Mouse (Mus musculus) hindbrain, embryonic 14.5 days (tissue): ENCODE data around the gene Sdk1. TPM values are rescaled to one million over a fixed set of nuclear protein-coding genes. Genes with fewer than 3 reads are reported as not detected.

ENCODE experiments used
- ATAC-seq: fragments of 200-750 bp; cut with Nextera tagmentation; 2 replicates; pipeline ENCODE4 v1.8.0; 2017; ENCODE audit warnings: moderate number of reproducible peaks, mild to moderate bottlenecking, moderate TSS enrichment, moderate library complexity; ENCODE audit not compliant: low FRiP score
- DNase-seq: peaks from one replicate; pipeline ENCODE4 v3.0.0-alpha.2; 2015; ENCODE audit warnings: low spot score
- H3K27ac ChIP-seq: fragments of 300-500 bp; sonication (generic); 2 replicates; pipeline ENCODE4 v1.5.1; 2014; ENCODE audit warnings: mild to moderate bottlenecking, moderate library complexity
- H3K27me3 ChIP-seq: fragments of 300-500 bp; sonication (generic); 2 replicates; pipeline ENCODE4 v1.6.1; 2014; ENCODE audit warnings: mild to moderate bottlenecking, low read length, mixed read lengths; ENCODE audit not compliant: control insufficient read depth, insufficient read depth
- H3K36me3 ChIP-seq: fragments of 300-500 bp; sonication (generic); replicated peaks from 2 replicates; pipeline ENCODE4 v1.6.1; 2014; ENCODE audit not compliant: control insufficient read depth, insufficient read depth
- H3K4me1 ChIP-seq: fragments of 300-500 bp; sonication (generic); replicated peaks from 2 replicates; pipeline ENCODE4 v1.6.1; 2014; ENCODE audit warnings: antibody characterized with exemption, low read length, mixed read lengths; ENCODE audit not compliant: control insufficient read depth, insufficient read depth
- H3K4me2 ChIP-seq: fragments of 300-500 bp; sonication (generic); replicated peaks from 2 replicates; pipeline ENCODE4 v1.6.1; 2014; ENCODE audit warnings: mild to moderate bottlenecking, moderate library complexity
- H3K4me3 ChIP-seq: fragments of 300-500 bp; sonication (generic); replicated peaks from 2 replicates; pipeline ENCODE4 v1.5.1; 2014; ENCODE audit warnings: mild to moderate bottlenecking, low read length
- H3K9ac ChIP-seq: fragments of 300-500 bp; sonication (generic); 2 replicates; pipeline ENCODE4 v1.6.1; 2014
- H3K9me3 ChIP-seq: fragments of 300-500 bp; sonication (generic); 2 replicates; pipeline ENCODE4 v1.6.1; 2016; ENCODE audit warnings: low read length; ENCODE audit not compliant: control insufficient read depth
- WGBS: fragments of 180-500 bp; shearing (Covaris S2); extraction: QIAGEN DNeasy Blood & Tissue Kit; methylation state at CpG from one replicate; pipeline ENCODE4 v1.1.7; 2014; 5-methylcytosine and 5-hydroxymethylcytosine counted together
- polyA plus RNA-seq: library from polyadenylated mRNA; unstranded; fragments of >200 nt; fragmentation: Nextera tagmentation; extraction: Ambion mirVana; gene quantifications from 2 replicates; pipeline ENCODE4 v1.2.1, GENCODE M21; 2014

The Sdk1 gene
- polyA plus RNA-seq, 1 experiment from 2014 or later, result 2.5 TPM

GRCm38 (mm10) chr5:141985551-141985950, 744.3 kb downstream of the Sdk1 start:
- Histone ChIP-seq H3K36me3 (no peaks in the 10 kb centered on the region), H3K4me1 (no peaks in the 10 kb centered on the region), H3K27ac (no peak overlapping the region), H3K4me3 (no peak overlapping the region), H3K27me3 (no peaks in the 10 kb centered on the region), H3K9me3 (no peaks in the 10 kb centered on the region), H3K9ac (no peak overlapping the region), H3K4me2 (no peak overlapping the region)
- ATAC-seq (no peak), DNase-seq (no peak)
- WGBS, result 90% methylated on average over 4 of the region's 4 CpGs

- no peak overlapping the region for H3K9ac ChIP-seq
- DNase-seq (no peak), ATAC-seq (no peak)
- H3K27me3 ChIP-seq, result no peaks in the 10 kb centered on the region
- H3K4me3 ChIP-seq, result no peak overlapping the region
- no peak overlapping the region for H3K4me2 ChIP-seq
- no peaks in the 10 kb centered on the region for H3K4me1 ChIP-seq
- no peak overlapping the region for H3K27ac ChIP-seq
- 7% methylated on average over 1 of the region's 1 CpGs for WGBS
- no peaks in the 10 kb centered on the region for H3K36me3 ChIP-seq
- no peaks in the 10 kb centered on the region for H3K9me3 ChIP-seq
These were observed 746.1 kb downstream of the Sdk1 start for GRCm38 (mm10) chr5:141987287-141987799.

GRCm38 (mm10) chr5:141988685-141989084, 747.4 kb downstream of the Sdk1 start:
- Histone ChIP-seq H3K4me1 (no peaks in the 10 kb centered on the region), H3K27me3 (no peaks in the 10 kb centered on the region), H3K36me3 (no peaks in the 10 kb centered on the region), H3K9me3 (no peaks in the 10 kb centered on the region), H3K4me3 (no peak overlapping the region), H3K4me2 (no peak overlapping the region), H3K27ac (no peak overlapping the region), H3K9ac (no peak overlapping the region)
- ATAC-seq (no peak), DNase-seq (no peak)
- WGBS, result 83% methylated on average over 5 of the region's 5 CpGs

GRCm38 (mm10) chr5:141994192-141994591, 752.9 kb downstream of the Sdk1 start:
- H3K9ac ChIP-seq, result no peak overlapping the region
- no peaks in the 10 kb centered on the region for H3K36me3 ChIP-seq
- no peak overlapping the region for H3K27ac ChIP-seq
- WGBS, result 85% methylated on average over 3 of the region's 3 CpGs
- no peak overlapping the region for H3K4me3 ChIP-seq
- no peaks in the 10 kb centered on the region for H3K9me3 ChIP-seq
- DNase-seq (no peak), ATAC-seq (no peak)
- H3K4me2 ChIP-seq, result no peak overlapping the region
- no peaks in the 10 kb centered on the region for H3K27me3 ChIP-seq
- no peaks in the 10 kb centered on the region for H3K4me1 ChIP-seq

- no peak overlapping the region for H3K4me3 ChIP-seq
- H3K36me3 ChIP-seq, result no peaks in the 10 kb centered on the region
- ATAC-seq (no peak), DNase-seq (no peak)
- H3K27me3 ChIP-seq, result no peaks in the 10 kb centered on the region
- WGBS, result 100% methylated on average over 1 of the region's 1 CpGs
- H3K9ac ChIP-seq, result no peak overlapping the region
- H3K4me2 ChIP-seq, result no peak overlapping the region
- no peaks in the 10 kb centered on the region for H3K9me3 ChIP-seq
- no peak overlapping the region for H3K27ac ChIP-seq
- H3K4me1 ChIP-seq, result no peaks in the 10 kb centered on the region
These were observed 759.0 kb downstream of the Sdk1 start for GRCm38 (mm10) chr5:142000247-142000646.

GRCm38 (mm10) chr5:142001131-142001530, 759.8 kb downstream of the Sdk1 start:
- H3K4me3 ChIP-seq, result no peak overlapping the region
- H3K9ac ChIP-seq, result no peak overlapping the region
- H3K27me3 ChIP-seq, result no peaks in the 10 kb centered on the region
- WGBS, result 52% methylated on average over 6 of the region's 6 CpGs
- no peak overlapping the region for H3K27ac ChIP-seq
- no peaks in the 10 kb centered on the region for H3K4me1 ChIP-seq
- H3K9me3 ChIP-seq, result no peaks in the 10 kb centered on the region
- no peak overlapping the region for H3K4me2 ChIP-seq
- no peak for DNase-seq
- ATAC-seq, result no peak
- H3K36me3 ChIP-seq, result no peaks in the 10 kb centered on the region

- no peak overlapping the region for H3K9ac ChIP-seq
- ATAC-seq (no peak), DNase-seq (no peak)
- no peaks in the 10 kb centered on the region for H3K4me1 ChIP-seq
- no peaks in the 10 kb centered on the region for H3K9me3 ChIP-seq
- 79% methylated on average over 3 of the region's 3 CpGs for WGBS
- H3K4me3 ChIP-seq, result no peak overlapping the region
- no peaks in the 10 kb centered on the region for H3K36me3 ChIP-seq
- no peak overlapping the region for H3K4me2 ChIP-seq
- no peaks in the 10 kb centered on the region for H3K27me3 ChIP-seq
- H3K27ac ChIP-seq, result 0 out of 2 replicates have a peak overlapping the region, but pooled peaks have one; percentile 16
These were observed 760.7 kb downstream of the Sdk1 start for GRCm38 (mm10) chr5:142001973-142002372.

- Histone ChIP-seq H3K36me3 (no peaks in the 10 kb centered on the region), H3K9ac (no peak overlapping the region), H3K4me2 (no peak overlapping the region), H3K4me1 (peaks cover 9% of the 10 kb centered on the region; the same call in 1 of the 2 replicates), H3K27ac (no peak overlapping the region), H3K27me3 (no peaks in the 10 kb centered on the region), H3K9me3 (no peaks in the 10 kb centered on the region), H3K4me3 (no peak overlapping the region)
- no peak for DNase-seq
- ATAC-seq, result no peak
- WGBS, result 23% methylated on average over 3 of the region's 3 CpGs
These were observed 768.9 kb downstream of the Sdk1 start for GRCm38 (mm10) chr5:142010189-142010588.

- no peaks in the 10 kb centered on the region for H3K36me3 ChIP-seq
- no peak overlapping the region for H3K9ac ChIP-seq
- ATAC-seq (no peak), DNase-seq (no peak)
- H3K4me3 ChIP-seq, result no peak overlapping the region
- no peaks in the 10 kb centered on the region for H3K4me1 ChIP-seq
- H3K27ac ChIP-seq, result no peak overlapping the region
- WGBS, result 85% methylated on average over 7 of the region's 7 CpGs
- no peaks in the 10 kb centered on the region for H3K27me3 ChIP-seq
- H3K4me2 ChIP-seq, result no peak overlapping the region
- H3K9me3 ChIP-seq, result no peaks in the 10 kb centered on the region
These were observed 775.7 kb downstream of the Sdk1 start for GRCm38 (mm10) chr5:142017001-142017400.
